Mouse (Mus musculus) liver, embryonic 18 days (tissue): ENCODE results near the gene Plscr3. TPM values are rescaled to one million over a fixed set of nuclear protein-coding genes. Genes with fewer than 3 reads are reported as not detected.

Experiments
- polyA plus RNA-seq: library from polyadenylated mRNA; depleted of rRNA; stranded (reverse); fragments of >200 nt; gene quantifications from 2 replicates; pipeline ENCODE4 v1.2.3, GENCODE M21; 2012; rRNA removed

Gene Plscr3
- polyA plus RNA-seq: 19.8 and 22.6 TPM in 2 replicates

DNA sequence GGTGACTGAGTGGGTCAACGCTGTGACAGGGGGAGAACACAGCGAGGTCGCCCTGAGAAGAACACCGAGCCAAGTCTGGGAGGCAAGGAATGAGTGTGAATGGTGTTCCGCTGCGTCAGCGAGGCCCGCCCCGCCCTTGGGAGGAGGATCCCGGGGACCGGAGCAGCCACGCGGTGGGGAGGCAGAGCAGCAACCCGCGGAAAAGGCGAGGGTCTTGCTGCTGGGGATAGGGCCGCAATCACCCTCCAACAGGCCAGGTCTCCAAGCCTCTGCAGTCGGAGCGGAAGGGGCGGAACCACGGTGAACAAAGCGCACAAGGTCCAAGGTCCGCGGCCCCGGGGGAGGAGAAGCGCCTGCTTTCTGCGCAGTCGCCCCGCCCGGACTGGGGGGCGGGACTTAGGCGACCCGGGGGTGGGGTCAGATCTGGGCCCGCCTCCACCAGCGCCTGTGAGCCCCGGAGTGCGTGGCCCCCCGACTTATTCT is at the start of gene Plscr3:
Gene Plscr3, plus strand, starts transcription at position 179 of the 483 bp plus-strand sequence.

DNA sequence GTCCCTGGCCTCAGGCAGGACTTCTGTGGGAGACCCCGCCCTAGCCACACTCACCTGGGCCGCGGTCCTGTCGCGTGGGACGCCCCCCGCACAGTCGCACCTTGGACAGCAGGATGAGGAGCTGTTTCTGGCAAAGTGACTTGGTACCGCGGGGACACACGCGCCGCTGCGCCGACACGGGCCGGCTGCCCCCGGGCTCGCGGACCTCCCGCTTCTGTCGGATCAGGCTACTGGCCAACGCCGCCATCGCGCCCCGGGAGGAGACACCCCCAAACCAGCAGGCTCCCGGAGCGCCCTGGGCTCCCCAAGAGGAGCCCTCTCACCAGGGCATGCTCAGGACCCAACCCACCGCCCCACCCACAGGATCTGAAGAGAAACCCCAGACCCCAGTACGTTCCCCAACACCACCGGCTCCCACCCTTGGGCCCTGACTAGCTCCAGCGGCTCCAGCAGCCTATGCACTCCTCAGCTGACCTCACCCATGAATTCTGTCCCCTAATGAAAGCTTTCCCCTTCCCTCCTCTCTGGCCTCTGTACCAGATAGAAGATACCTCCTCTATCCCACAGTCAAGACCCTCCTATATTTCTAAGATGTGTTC is 44.7 kb upstream of the Plscr3 start, which contains the start of gene Fgf11:
Gene Fgf11, minus strand, starts transcription at position 479 of the 599 bp plus-strand sequence.

DNA sequence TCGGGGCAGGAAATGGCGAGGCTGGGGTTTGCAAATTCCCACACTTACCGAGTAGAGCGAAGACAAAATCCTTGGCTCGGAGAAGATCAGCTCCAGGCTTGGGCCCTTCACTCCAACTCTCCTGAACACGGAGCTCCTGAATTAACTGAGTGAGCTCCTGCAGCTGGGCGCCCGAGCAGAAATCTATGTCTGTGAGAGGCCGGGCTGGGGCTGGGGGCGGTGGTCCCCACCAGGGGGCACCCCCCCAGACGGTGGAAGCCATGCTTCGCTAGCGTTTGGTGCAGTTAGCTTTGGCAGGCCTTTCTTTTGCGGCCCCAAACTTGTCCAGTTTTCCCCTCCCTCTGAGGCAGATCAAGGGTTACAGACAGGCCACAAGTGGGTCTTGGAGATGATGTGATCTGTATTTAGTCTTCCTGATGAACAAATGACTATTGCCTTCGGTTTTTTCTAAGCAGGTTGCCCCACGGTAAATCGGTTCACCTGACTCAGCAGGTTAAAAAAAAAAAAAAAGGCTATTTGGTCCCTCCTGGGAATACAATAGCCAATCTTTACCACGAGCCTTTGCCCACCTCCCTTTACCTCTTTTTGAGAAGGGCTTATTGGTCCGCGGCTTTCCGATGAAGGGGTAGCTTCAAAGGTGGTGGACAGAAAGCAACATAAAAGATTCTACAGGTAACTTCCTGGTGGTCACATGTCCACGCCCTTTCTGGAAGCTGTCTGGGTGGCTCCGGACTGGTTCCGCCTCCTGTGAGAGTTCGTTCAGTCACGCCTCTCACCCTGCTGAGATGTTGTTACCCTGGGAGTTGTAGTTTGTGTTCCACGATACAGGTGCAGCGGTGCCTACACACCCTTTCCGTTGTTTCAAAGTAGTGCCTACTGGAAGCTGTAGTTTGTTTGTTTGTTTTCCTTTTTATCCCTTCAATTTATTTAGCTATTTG is 40.9 kb upstream of the Plscr3 start, which contains the start of gene Tmem102:
Gene Tmem102, minus strand, starts transcription at position 653 of the 938 bp plus-strand sequence.

DNA sequence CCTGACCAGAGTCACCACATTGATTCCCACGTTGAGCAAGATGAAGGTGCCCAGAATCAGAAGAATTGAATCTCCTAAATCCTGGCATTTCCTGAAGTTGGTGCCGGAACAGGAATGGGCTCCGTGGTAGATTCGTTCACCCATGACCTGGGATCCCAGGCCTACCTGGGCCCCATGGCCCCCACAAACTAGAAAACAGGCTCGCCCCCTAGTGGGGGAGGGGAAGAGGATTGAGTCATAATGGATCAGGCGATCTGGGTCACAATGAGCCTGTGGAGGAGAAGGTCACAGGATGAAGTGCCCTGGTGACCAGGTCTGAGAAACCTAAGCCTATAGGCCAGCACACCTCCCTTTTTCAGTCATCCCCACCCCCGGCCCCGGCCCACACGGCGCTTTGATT is 31.0 kb upstream of the Plscr3 start, which contains the start of gene Gm39566:
Gene Gm39566, minus strand, starts transcription at position 144 of the 400 bp plus-strand sequence.

DNA sequence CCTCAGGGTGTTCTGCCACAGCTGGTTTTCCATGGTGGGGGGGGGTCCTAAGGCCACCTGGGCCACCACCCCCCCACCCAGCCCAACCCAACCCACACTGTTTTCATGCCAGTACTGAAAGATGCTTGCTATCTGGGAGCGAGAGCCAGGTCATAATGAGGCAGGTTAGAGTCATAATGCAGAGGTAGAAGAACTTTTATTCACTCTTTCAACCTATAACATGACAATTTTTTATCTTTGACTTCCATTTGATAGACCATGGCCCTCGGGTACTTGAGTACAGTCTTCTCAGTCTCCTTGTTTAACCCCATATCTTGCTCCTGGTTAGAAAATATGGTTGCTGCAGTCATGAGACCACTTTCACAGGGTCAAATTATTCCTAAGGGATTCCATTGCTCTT is 27.8 kb upstream of the Plscr3 start, which contains the start of gene Spem2:
Gene Spem2, minus strand, starts transcription at position 101 of the 400 bp plus-strand sequence.

DNA sequence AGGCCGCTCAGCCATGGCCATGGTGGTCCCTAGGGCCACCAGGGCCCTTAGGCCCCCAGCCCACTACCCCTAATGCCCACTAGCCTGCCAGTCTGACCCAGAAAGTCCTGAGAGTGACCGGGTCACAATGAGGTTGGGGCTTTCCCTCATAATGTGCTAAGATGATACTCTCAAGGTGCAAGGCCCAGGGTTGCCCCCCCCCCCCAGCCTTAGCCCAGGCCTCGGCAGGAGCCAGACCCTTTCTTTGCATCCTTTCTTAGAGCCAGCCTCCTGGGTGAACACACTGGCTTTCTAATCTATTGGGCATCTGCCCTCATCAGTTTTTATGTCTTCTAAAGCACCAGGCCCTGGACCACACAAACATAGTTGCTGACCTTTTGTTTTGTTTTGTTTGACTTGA is 24.1 kb upstream of the Plscr3 start, which contains the start of gene Spem1:
Gene Spem1, minus strand, starts transcription at position 101 of the 400 bp plus-strand sequence.

DNA sequence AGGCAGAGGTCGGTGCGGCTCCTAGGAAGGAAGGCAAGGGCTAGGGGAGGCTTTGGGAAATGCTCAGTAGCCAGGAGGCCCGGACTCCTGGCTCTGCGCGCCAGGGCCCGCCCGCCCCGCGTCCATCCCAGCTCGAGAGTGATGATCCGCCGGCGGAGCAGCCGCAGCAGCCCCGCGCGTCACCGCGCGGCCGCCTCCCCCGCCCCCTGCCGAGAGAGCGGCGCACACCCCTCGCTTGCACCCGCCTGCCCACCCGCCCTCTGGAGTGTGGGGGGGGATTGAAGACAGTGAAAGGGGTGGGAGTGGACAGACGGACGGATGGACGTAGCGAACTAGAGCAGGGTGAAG is 8.6 kb upstream of the Plscr3 start, which contains the start of gene Nlgn2:
Gene Nlgn2, minus strand, starts transcription at position 181 of the 348 bp plus-strand sequence.

DNA sequence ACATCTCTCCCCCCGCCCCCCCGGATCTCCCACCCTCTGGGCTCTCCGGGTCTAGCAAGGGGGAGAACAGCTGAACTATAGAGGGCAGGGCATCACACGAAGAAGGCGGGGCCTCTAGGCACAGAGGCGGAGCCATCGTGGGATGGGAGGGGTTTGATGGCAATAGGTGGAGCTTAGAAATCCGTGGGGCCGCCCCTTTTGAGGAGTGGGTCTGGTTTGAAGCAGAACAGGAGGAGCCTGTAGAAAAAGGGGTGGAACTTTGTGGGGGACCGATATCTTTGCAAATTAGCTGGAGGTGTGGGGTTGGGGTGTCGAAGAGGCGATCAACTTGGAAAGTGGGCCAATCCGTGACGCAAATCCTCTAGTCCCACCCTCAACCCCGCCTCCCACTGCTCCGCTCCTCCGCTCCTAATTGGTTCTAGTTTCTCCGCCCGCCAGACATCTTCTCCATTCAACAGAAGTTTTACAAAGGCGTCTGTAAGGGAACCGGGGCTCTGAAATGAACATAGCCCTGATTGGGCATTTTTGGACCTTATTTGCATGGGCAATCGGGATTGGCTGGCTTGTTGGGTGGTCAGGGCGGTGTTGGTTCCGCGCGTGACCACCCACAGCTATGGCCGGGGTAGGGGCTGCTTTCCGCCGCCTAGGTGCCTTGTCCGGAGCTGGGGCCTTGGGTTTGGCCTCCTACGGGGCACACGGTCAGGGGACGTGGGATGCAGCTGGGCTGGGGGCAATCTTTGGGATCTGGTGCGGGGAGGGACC is 8.0 kb upstream of the Plscr3 start, which contains the start of gene Tmem256:
Gene Tmem256, plus strand, starts transcription at position 563 of the 762 bp plus-strand sequence.

DNA sequence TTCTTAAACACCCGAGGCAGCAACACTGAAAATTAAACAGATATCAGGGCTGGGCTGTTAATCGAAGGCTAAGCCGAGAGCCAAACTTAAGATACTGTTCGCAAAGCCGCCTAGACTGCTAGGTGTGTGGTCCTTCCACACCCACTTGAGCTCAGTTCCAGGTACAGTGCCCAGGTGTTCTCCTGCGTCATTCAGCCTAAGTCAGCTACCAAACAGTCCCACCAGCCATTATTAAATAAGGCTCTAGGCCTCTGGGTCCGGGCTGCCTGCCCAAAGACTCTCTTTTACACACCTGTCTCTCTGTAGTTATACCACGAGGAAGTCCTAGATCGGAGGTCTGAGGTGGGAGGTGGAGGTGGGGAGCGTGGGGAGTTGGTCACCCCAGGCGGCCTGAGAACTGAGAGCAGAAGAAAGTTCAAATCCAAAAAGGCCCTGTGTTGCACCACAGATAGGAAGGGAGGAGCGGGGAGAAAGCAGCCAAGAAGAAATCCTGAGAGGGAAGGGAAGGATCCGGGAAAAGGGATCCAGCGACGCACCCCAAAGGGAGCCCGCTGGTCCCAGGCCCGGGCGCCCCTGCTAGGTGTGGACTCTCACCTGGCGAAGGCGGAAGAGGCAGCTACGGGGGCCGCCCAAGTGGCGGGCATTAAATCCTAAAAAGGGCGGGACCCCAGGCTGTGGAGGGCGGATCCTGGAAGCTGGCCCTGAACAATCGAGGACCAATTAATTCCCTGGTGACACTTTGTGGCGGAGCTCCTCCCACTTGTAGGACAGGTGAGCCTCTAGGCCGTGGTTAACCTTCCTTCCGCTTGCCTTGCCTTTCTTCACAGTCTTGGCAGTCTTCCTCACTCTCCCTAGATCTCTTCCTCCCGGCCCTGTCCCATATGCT is 12.2 kb downstream of the Plscr3 start, which contains the start of gene Tnk1:
Gene Tnk1, minus strand, starts transcription at position 618 of the 886 bp plus-strand sequence.

DNA sequence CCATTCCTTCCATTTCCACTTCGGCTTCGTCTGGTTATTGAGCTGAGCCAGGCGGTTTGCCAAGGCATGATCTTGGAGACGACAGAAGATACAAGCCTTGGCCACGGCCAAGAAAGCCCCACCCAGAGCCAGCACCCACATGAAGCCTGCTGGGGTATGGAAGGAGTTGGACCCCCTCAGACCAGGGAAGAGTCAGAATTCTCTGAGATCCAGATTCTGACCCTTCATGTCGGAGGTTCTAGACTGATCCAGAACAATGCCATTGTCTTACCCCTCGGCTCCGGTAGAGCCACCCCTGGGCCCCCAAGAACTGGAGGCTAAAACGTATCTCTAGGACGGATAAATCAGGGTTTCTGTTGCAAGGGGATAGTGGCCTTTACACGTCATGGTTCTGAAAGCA is 31.7 kb downstream of the Plscr3 start, which contains the start of gene Tmem95:
Gene Tmem95, minus strand, starts transcription at position 141 of the 400 bp plus-strand sequence.

DNA sequence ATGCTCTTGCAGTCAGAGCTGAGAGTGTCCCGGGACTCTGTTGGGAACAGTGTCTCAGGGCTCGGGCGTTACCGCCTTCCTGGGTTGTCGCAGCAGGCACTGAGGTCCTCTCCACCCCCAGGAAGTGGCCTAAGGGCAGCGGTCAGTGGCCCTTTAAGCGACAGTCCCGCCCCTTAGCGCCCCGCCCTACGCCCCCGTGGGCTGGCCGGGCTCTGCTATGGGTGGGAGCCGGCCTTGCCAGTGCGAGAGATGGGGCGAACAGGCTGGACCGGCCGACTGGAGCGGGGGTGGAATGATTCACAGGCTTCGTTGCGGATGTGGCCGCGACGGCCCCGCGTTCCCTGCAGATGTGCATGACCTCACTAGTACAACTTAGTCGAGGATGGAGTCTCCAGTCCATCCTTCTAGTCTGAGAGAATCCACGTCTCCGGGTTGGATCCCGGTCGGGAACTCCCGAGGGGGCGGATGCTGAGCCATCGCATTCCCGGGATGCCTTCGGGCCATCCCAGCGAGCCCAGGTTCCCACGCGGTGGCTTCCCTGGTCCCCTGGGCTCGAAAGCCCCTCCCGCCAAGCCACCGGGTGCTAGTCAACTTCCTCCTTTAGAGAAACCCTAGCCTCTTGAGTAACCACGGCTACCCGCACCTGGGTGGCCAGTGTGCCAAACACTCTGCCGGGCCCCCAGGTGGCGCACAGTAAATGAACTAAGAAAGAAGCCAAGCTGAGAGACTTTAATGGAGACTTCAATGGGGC is 34.9 kb downstream of the Plscr3 start, which contains the start of gene Kctd11:
Gene Kctd11, minus strand, starts transcription at position 554 of the 751 bp plus-strand sequence.

DNA sequence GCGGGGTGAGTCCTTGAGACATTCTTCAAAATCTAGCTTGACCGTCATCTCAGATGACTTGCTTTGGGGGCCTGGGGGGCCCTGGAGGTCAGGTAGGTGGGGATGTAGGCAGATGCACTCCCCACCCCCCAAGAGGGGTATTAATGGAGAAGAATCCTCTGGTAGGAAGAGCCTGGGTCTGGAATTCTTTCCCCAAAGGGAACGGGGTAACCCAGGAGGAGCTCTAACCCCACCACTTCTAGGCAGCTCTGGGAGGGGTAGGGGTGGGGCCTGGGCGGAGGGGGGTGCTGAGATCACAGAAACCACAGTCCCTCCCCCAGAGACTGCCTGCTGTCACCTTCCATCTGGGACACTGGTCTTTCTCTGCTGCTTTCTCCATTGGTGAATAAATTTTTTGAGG is 49.1 kb downstream of the Plscr3 start, which contains the start of gene Acap1:
Gene Acap1, minus strand, starts transcription at position 249 of the 400 bp plus-strand sequence.

DNA sequence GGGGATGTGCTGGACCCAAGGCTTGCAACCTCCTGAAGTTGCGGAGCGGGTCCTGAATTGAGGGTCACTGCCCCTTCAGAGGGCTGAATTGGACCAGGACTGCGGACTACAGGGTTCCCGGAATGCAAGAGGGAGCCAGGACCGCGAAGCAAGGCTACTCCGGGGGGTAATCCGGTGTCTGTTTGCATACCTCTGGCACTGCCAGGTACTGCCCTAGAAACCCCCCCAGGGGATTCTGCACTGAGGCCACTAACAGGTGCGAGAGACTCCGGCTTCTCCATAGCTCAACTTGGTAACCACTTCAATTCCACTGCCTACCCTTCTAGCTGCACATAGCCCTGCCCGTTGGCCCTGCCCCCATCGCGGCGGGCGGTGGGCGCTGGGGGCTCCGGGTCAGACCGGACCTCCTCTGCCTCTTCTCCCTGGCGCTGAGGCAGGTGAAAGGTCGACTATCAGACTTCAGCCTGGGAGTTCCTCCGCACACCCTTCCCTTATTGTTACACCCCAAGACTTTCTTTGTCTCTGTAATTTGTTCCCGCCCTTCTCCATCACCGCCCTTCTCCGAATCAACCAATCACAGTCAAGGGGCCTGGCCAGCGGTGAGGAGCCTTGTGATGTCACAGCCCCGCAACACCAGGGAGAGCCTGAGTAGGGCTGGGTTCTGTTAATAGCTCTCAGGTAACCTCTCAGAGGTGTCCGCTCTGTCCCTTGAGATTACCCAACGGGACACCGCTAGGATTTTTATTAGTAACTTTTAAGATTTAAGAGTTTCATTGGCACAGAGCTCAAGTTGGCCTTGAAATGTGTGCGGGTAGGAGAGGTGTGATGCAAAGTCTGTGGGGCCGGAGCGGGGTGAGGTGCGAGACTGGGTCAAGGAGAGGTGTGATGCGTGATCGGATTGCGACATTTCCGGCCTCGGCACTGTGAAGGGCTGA is 54.6 kb downstream of the Plscr3 start, which contains the start of the genes 2810408A11Rik and Neurl4:
Gene 2810408A11Rik, minus strand, starts transcription at position 517 of the 935 bp plus-strand sequence.
Gene Neurl4, plus strand, starts transcription at position 602 of the 935 bp plus-strand sequence.

Other genes starting within 250 kb of the Plscr3 start
- 5.7 and 7.2 TPM in 2 replicates for gene Atp1b2, start 240.4 kb upstream of the Plscr3 start, polyA plus RNA-seq
- gene Shbg, start 228.5 kb upstream of the Plscr3 start, polyA plus RNA-seq: 2.6 and 2.9 TPM in 2 replicates
- gene Sat2, start 224.4 kb upstream of the Plscr3 start, polyA plus RNA-seq: 7.3 and 7.7 TPM in 2 replicates
- 17.5 and 22.6 TPM in 2 replicates for gene Fxr2, start 213.4 kb upstream of the Plscr3 start, polyA plus RNA-seq
- 0.07 and 0.11 TPM in 2 replicates for gene Sox15, start 191.1 kb upstream of the Plscr3 start, polyA plus RNA-seq
- gene Mpdu1, start 183.7 kb upstream of the Plscr3 start, polyA plus RNA-seq: 45.9 and 49.8 TPM in 2 replicates
- gene Cd68, start 180.2 kb upstream of the Plscr3 start, polyA plus RNA-seq: 14.8 and 16.0 TPM in 2 replicates
- gene Eif4a1, start 174.0 kb upstream of the Plscr3 start, polyA plus RNA-seq: 330 and 348 TPM in 2 replicates
- gene Senp3, start 164.3 kb upstream of the Plscr3 start, polyA plus RNA-seq: 37.6 and 40.5 TPM in 2 replicates
- 0.54 and 0.78 TPM in 2 replicates for gene Tnfsf13, start 160.6 kb upstream of the Plscr3 start, polyA plus RNA-seq
- 4.4 and 4.8 TPM in 2 replicates for gene Tnfsf12, start 150.5 kb upstream of the Plscr3 start, polyA plus RNA-seq
- gene Tnfsfm13, start 150.3 kb upstream of the Plscr3 start, polyA plus RNA-seq: 0.96 and 1.1 TPM in 2 replicates
- 5.5 and 8.0 TPM in 2 replicates for gene Polr2a, start 87.7 kb upstream of the Plscr3 start, polyA plus RNA-seq
- 0.02 TPM in 1 of 2 replicates, not detected in the other for gene Slc35g3, start 84.4 kb upstream of the Plscr3 start, polyA plus RNA-seq
- 2.3 and 2.8 TPM in 2 replicates for gene Zbtb4, start 80.5 kb upstream of the Plscr3 start, polyA plus RNA-seq
- 1.3 and 1.6 TPM in 2 replicates for gene Chrnb1, start 50.4 kb upstream of the Plscr3 start, polyA plus RNA-seq
- 0.43 and 0.58 TPM in 2 replicates for gene Fgf11, start 44.5 kb upstream of the Plscr3 start, polyA plus RNA-seq
- 1.2 and 1.6 TPM in 2 replicates for gene Tmem102, start 40.8 kb upstream of the Plscr3 start, polyA plus RNA-seq
- gene Gm39566, start 31.1 kb upstream of the Plscr3 start, polyA plus RNA-seq: not detected in 2 replicates
- not detected in 2 replicates for gene Spem2, start 27.9 kb upstream of the Plscr3 start, polyA plus RNA-seq
- not detected in 2 replicates for gene Spem1, start 24.2 kb upstream of the Plscr3 start, polyA plus RNA-seq
- gene Nlgn2, start 8.6 kb upstream of the Plscr3 start, polyA plus RNA-seq: 2.2 and 3.1 TPM in 2 replicates
- gene Tmem256, start 7.9 kb upstream of the Plscr3 start, polyA plus RNA-seq: 227 and 300 TPM in 2 replicates
- gene Tnk1, start 12.4 kb downstream of the Plscr3 start, polyA plus RNA-seq: 0.49 and 0.73 TPM in 2 replicates
- gene Tmem95, start 31.6 kb downstream of the Plscr3 start, polyA plus RNA-seq: not detected in 2 replicates
- 1.2 TPM in 2 replicates for gene Kctd11, start 35.0 kb downstream of the Plscr3 start, polyA plus RNA-seq
- gene Acap1, start 49.2 kb downstream of the Plscr3 start, polyA plus RNA-seq: 7.9 and 10.7 TPM in 2 replicates
- gene 2810408A11Rik, start 54.6 kb downstream of the Plscr3 start, polyA plus RNA-seq: 0.36 and 0.38 TPM in 2 replicates
- gene Neurl4, start 54.7 kb downstream of the Plscr3 start, polyA plus RNA-seq: 11.4 and 13.4 TPM in 2 replicates
- gene Gps2, start 67.5 kb downstream of the Plscr3 start, polyA plus RNA-seq: 43.2 and 45.2 TPM in 2 replicates
- gene Eif5a, start 75.6 kb downstream of the Plscr3 start, polyA plus RNA-seq: 578 and 620 TPM in 2 replicates
- gene Ybx2, start 89.4 kb downstream of the Plscr3 start, polyA plus RNA-seq: 0.08 and 0.42 TPM in 2 replicates
- 8.7 and 9.0 TPM in 2 replicates for gene Slc2a4, start 101.8 kb downstream of the Plscr3 start, polyA plus RNA-seq
- gene Cldn7, start 118.4 kb downstream of the Plscr3 start, polyA plus RNA-seq: 3.2 and 4.8 TPM in 2 replicates
- 23.5 and 24.9 TPM in 2 replicates for gene Ctdnep1, start 134.8 kb downstream of the Plscr3 start, polyA plus RNA-seq
- 34.3 and 36.0 TPM in 2 replicates for gene Elp5, start 136.1 kb downstream of the Plscr3 start, polyA plus RNA-seq
- gene Gabarap, start 144.8 kb downstream of the Plscr3 start, polyA plus RNA-seq: 191 and 207 TPM in 2 replicates
- 15.0 and 15.6 TPM in 2 replicates for gene Phf23, start 149.4 kb downstream of the Plscr3 start, polyA plus RNA-seq
- 4.2 and 4.6 TPM in 2 replicates for gene Dvl2, start 154.2 kb downstream of the Plscr3 start, polyA plus RNA-seq
- 164 and 167 TPM in 2 replicates for gene Acadvl, start 169.0 kb downstream of the Plscr3 start, polyA plus RNA-seq
- gene Dlg4, start 170.6 kb downstream of the Plscr3 start, polyA plus RNA-seq: 1.6 and 2.3 TPM in 2 replicates
- gene Asgr1, start 207.7 kb downstream of the Plscr3 start, polyA plus RNA-seq: 170 and 192 TPM in 2 replicates
- gene Asgr2, start 246.3 kb downstream of the Plscr3 start, polyA plus RNA-seq: 46.4 and 50.4 TPM in 2 replicates